Mouse (Mus musculus): ENCODE results near the gene Hnrnpdl.

Gene Hnrnpdl

GRCm38 (mm10) chr5:100052728-100053127, 13.3 kb upstream of the Hnrnpdl start:
- in situ Hi-C loops (cut with MboI; ENCODE audit: unreplicated experiment in 2 of 2), result loop anchor here (25.0 kb wide), 1 partner anchor 610 kb away; no protein-coding TSS in a partner anchor

GRCm38 (mm10) chr5:100049904-100050303, 10.4 kb upstream of the Hnrnpdl start:
- in situ Hi-C loops (cut with MboI; ENCODE audit: unreplicated experiment in 2 of 2), result loop anchor here (25.0 kb wide), 2 partner anchors 612 to 762 kb away; partner anchors contain the start of gene Abraxas1 (in 1 of the 2)

GRCm38 (mm10) chr5:100047871-100048270, 8.4 kb upstream of the Hnrnpdl start:
- in situ Hi-C loops (cut with MboI; ENCODE audit: unreplicated experiment in 2 of 2), result loop anchor here in 1 of 2 experiments (25.0 kb wide), 1 partner anchor 764 kb away; the partner anchor contains the start of gene Abraxas1

- in situ Hi-C loops (cut with MboI; ENCODE audit: unreplicated experiment in 2 of 2), result loop anchor here in 1 of 2 experiments (25.0 kb wide), 1 partner anchor 765 kb away; the partner anchor contains the start of gene Abraxas1
Measured at GRCm38 (mm10) chr5:100047143-100047640, 7.7 kb upstream of the Hnrnpdl start.

GRCm38 (mm10) chr5:100046096-100046495, 6.6 kb upstream of the Hnrnpdl start:
- in situ Hi-C loops (cut with MboI; ENCODE audit: unreplicated experiment in 2 of 2), result loop anchor here in 1 of 2 experiments (25.0 kb wide), 1 partner anchor 766 kb away; the partner anchor contains the start of gene Abraxas1

GRCm38 (mm10) chr5:100044621-100045020, 5.2 kb upstream of the Hnrnpdl start:
- in situ Hi-C loops (cut with MboI; ENCODE audit: unreplicated experiment in 2 of 2), result loop anchor here in 1 of 2 experiments (25.0 kb wide), 1 partner anchor 768 kb away; the partner anchor contains the start of gene Abraxas1

GRCm38 (mm10) chr5:100044030-100044429, 4.6 kb upstream of the Hnrnpdl start:
- in situ Hi-C loops (cut with MboI; ENCODE audit: unreplicated experiment in 2 of 2), result loop anchor here in 1 of 2 experiments (25.0 kb wide), 1 partner anchor 768 kb away; the partner anchor contains the start of gene Abraxas1

GRCm38 (mm10) chr5:100043361-100043760, 3.9 kb upstream of the Hnrnpdl start:
- in situ Hi-C loops (cut with MboI; ENCODE audit: unreplicated experiment in 2 of 2), result loop anchor here in 1 of 2 experiments (25.0 kb wide), 1 partner anchor 769 kb away; the partner anchor contains the start of gene Abraxas1

- in situ Hi-C loops (cut with MboI; ENCODE audit: unreplicated experiment in 2 of 2), result loop anchor here in 1 of 2 experiments (25.0 kb wide), 1 partner anchor 770 kb away; the partner anchor contains the start of gene Abraxas1
Measured at GRCm38 (mm10) chr5:100042467-100042866, 3.0 kb upstream of the Hnrnpdl start.

GRCm38 (mm10) chr5:100041272-100041671, 1.8 kb upstream of the Hnrnpdl start:
- in situ Hi-C loops (cut with MboI; ENCODE audit: unreplicated experiment in 2 of 2), result loop anchor here in 1 of 2 experiments (25.0 kb wide), 1 partner anchor 771 kb away; the partner anchor contains the start of gene Abraxas1

- in situ Hi-C loops (cut with MboI; ENCODE audit: unreplicated experiment in 2 of 2), result loop anchor here in 1 of 2 experiments (25.0 kb wide), 1 partner anchor 772 kb away; the partner anchor contains the start of gene Abraxas1
Measured at GRCm38 (mm10) chr5:100040281-100040784, 869 bp upstream of the Hnrnpdl start.

- in situ Hi-C loops (cut with MboI; ENCODE audit: unreplicated experiment in 2 of 2), result loop anchor here in 1 of 2 experiments (5.0 to 25.0 kb wide), 2 partner anchors 57 to 773 kb away; partner anchors contain the start of gene Abraxas1
Measured at GRCm38 (mm10) chr5:100038714-100039601, 506 bp downstream of the Hnrnpdl start.

- in situ Hi-C loops (cut with MboI; ENCODE audit: unreplicated experiment in 2 of 2), result loop anchor here in 1 of 2 experiments (5.0 to 25.0 kb wide), 2 partner anchors 56 to 774 kb away; partner anchors contain the start of gene Abraxas1
Measured at GRCm38 (mm10) chr5:100037965-100038713, 1.3 kb downstream of the Hnrnpdl start.

- in situ Hi-C loops (cut with MboI; ENCODE audit: unreplicated experiment in 2 of 2), result loop anchor here in 1 of 2 experiments (5.0 to 25.0 kb wide), 2 partner anchors 54 to 776 kb away; partner anchors contain the start of gene Abraxas1
Measured at GRCm38 (mm10) chr5:100036681-100037080, 2.8 kb downstream of the Hnrnpdl start.

- in situ Hi-C loops (cut with MboI; ENCODE audit: unreplicated experiment in 2 of 2), result loop anchor here in 1 of 2 experiments (5.0 to 25.0 kb wide), 2 partner anchors 54 to 776 kb away; partner anchors contain the start of gene Abraxas1
Measured at GRCm38 (mm10) chr5:100035950-100036349, 3.5 kb downstream of the Hnrnpdl start.

- in situ Hi-C loops (cut with MboI; ENCODE audit: unreplicated experiment in 2 of 2), result loop anchor here (5.0 to 25.0 kb wide), 2 partner anchors 50 to 780 kb away; partner anchors contain the start of gene Abraxas1 (in 1 of the 2)
Measured at GRCm38 (mm10) chr5:100032646-100033045, 6.8 kb downstream of the Hnrnpdl start.

- in situ Hi-C loops (cut with MboI; ENCODE audit: unreplicated experiment in 2 of 2), result loop anchor here (5.0 to 25.0 kb wide), 2 partner anchors 50 to 780 kb away; partner anchors contain the start of gene Abraxas1 (in 1 of the 2)
Measured at GRCm38 (mm10) chr5:100032107-100032506, 7.4 kb downstream of the Hnrnpdl start.

- in situ Hi-C loops (cut with MboI; ENCODE audit: unreplicated experiment in 2 of 2), result loop anchor here (5.0 to 25.0 kb wide), 2 partner anchors 48 to 782 kb away; partner anchors contain the start of gene Abraxas1 (in 1 of the 2)
Measured at GRCm38 (mm10) chr5:100030069-100030468, 9.4 kb downstream of the Hnrnpdl start.

GRCm38 (mm10) chr5:100024868-100025267, 14.6 kb downstream of the Hnrnpdl start:
- in situ Hi-C loops (cut with MboI; ENCODE audit: unreplicated experiment in 2 of 2), result loop anchor here in 1 of 2 experiments (25.0 kb wide), 1 partner anchor 787 kb away; the partner anchor contains the start of gene Abraxas1
